Mouse (Mus musculus): Measurements from ENCODE around the gene Scrn1. TPM values are rescaled to one million over a fixed set of nuclear protein-coding genes. Genes with fewer than 3 reads are reported as not detected.

The Scrn1 gene
- polyA plus RNA-seq, 1 experiment from 2014 or later, result 3.0 TPM

- Histone ChIP-seq H3K27me3 (replicated peaks; ENCODE audit: control insufficient read depth, insufficient read depth, low read length) (peaks cover 5% of the 10 kb centered on the region; the same call in 1 of the 2 replicates), H3K4me2 (no peak overlapping the region), H3K4me1 (replicated peaks; ENCODE audit: control insufficient read depth, insufficient read depth, low read length) (no peaks in the 10 kb centered on the region), H3K9ac (ENCODE audit: low read depth, low read length) (no peak overlapping the region), H3K27ac (ENCODE audit: low read depth, low read length) (no peak overlapping the region), H3K4me3 (ENCODE audit: low read depth, low read length) (no peak overlapping the region), H3K36me3 (ENCODE audit: control insufficient read depth, insufficient read depth, low read length) (no peaks in the 10 kb centered on the region), H3K9me3 (ENCODE audit: control insufficient read depth, low read length) (no peaks in the 10 kb centered on the region)
- DNase-seq (ENCODE audit: low spot score), result no peak
- no peak for ATAC-seq (replicated peaks; ENCODE audit: low FRiP score)
- WGBS, result 79% methylated on average over 7 of the region's 7 CpGs
Observed at GRCm38 (mm10) chr6:54558466-54558865, 7.8 kb downstream of the Scrn1 start.

DNA sequence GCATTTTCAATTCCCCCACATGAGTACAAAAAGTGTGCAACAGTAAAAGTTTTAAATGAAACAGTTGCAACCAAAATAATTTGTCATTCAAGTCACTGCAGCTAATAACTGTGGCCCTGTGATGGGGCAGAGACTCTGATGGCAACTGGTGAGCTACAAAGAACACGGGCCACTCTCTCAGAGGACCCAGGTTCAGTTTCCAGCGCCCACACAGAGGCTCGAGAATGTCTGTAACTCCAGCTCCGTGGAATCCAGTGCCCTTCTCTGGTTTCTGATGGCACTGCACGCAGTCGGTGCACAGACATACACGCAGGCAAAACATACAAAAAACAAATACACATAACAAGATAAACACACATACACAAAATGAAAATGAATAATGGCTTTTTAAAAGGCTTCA, 8.6 kb downstream of the Scrn1 start:
- no peak overlapping the region for H3K4me2 ChIP-seq
- WGBS, result 89% methylated on average over 7 of the region's 7 CpGs
- no peak for ATAC-seq (replicated peaks; ENCODE audit: low FRiP score)
- H3K36me3 ChIP-seq (ENCODE audit: control insufficient read depth, insufficient read depth, low read length), result no peaks in the 10 kb centered on the region
- no peaks in the 10 kb centered on the region for H3K9me3 ChIP-seq (ENCODE audit: control insufficient read depth, low read length)
- no peak overlapping the region for H3K4me3 ChIP-seq (ENCODE audit: low read depth, low read length)
- no peak overlapping the region for H3K9ac ChIP-seq (ENCODE audit: low read depth, low read length)
- H3K27ac ChIP-seq (ENCODE audit: low read depth, low read length), result no peak overlapping the region
- 0 out of 2 replicates have a peak, but pooled peaks cover 3% of the 10 kb centered on the region for H3K27me3 ChIP-seq (replicated peaks; ENCODE audit: control insufficient read depth, insufficient read depth, low read length)
- DNase-seq (ENCODE audit: low spot score), result no peak
- H3K4me1 ChIP-seq (replicated peaks; ENCODE audit: control insufficient read depth, insufficient read depth, low read length), result no peaks in the 10 kb centered on the region

DNA sequence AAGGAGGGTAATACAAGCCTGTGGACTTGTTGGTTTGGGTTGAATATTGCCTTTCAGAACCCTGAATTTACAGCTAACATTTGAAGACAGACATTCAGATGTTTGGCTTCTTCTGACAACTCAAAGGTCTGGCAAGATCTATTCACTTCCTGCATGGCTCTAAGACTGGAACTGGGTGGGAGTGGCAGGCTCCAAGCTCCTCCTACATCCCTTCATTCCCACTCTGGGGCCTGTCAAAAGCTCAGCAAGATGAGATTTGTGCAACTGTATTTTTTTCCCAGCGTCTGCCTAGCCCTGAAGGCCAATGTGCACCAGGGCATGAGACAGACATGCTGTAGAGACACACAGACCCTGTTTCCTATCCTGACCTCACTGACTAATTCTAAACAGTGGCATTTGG, 10.5 kb downstream of the Scrn1 start:
- 71% methylated on average over 1 of the region's 1 CpGs for WGBS
- Histone ChIP-seq H3K27me3 (replicated peaks; ENCODE audit: control insufficient read depth, insufficient read depth, low read length) (0 out of 2 replicates have a peak, but pooled peaks cover 3% of the 10 kb centered on the region), H3K27ac (ENCODE audit: low read depth, low read length) (no peak overlapping the region), H3K9me3 (ENCODE audit: control insufficient read depth, low read length) (no peaks in the 10 kb centered on the region), H3K9ac (ENCODE audit: low read depth, low read length) (no peak overlapping the region), H3K36me3 (ENCODE audit: control insufficient read depth, insufficient read depth, low read length) (no peaks in the 10 kb centered on the region), H3K4me1 (replicated peaks; ENCODE audit: control insufficient read depth, insufficient read depth, low read length) (no peaks in the 10 kb centered on the region), H3K4me2 (no peak overlapping the region), H3K4me3 (ENCODE audit: low read depth, low read length) (no peak overlapping the region)
- ATAC-seq (replicated peaks; ENCODE audit: low FRiP score), result no peak
- no peak for DNase-seq (ENCODE audit: low spot score)

- Histone ChIP-seq H3K27me3 (replicated peaks; ENCODE audit: control insufficient read depth, insufficient read depth, low read length) (no peaks in the 10 kb centered on the region), H3K36me3 (ENCODE audit: control insufficient read depth, insufficient read depth, low read length) (no peaks in the 10 kb centered on the region), H3K9me3 (ENCODE audit: control insufficient read depth, low read length) (no peaks in the 10 kb centered on the region), H3K4me2 (no peak overlapping the region), H3K4me1 (replicated peaks; ENCODE audit: control insufficient read depth, insufficient read depth, low read length) (no peaks in the 10 kb centered on the region), H3K27ac (ENCODE audit: low read depth, low read length) (no peak overlapping the region), H3K4me3 (ENCODE audit: low read depth, low read length) (no peak overlapping the region), H3K9ac (ENCODE audit: low read depth, low read length) (no peak overlapping the region)
- ATAC-seq (replicated peaks; ENCODE audit: low FRiP score), result no peak
- WGBS, result 67% methylated on average over 8 of the region's 8 CpGs
- DNase-seq (ENCODE audit: low spot score), result no peak
Observed at GRCm38 (mm10) chr6:54554341-54555110, 11.8 kb downstream of the Scrn1 start.

- H3K36me3 ChIP-seq (ENCODE audit: control insufficient read depth, insufficient read depth, low read length), result no peaks in the 10 kb centered on the region
- no peaks in the 10 kb centered on the region for H3K4me1 ChIP-seq (replicated peaks; ENCODE audit: control insufficient read depth, insufficient read depth, low read length)
- WGBS, result 75% methylated on average over 2 of the region's 2 CpGs
- no peak overlapping the region for H3K27ac ChIP-seq (ENCODE audit: low read depth, low read length)
- no peak overlapping the region for H3K4me3 ChIP-seq (ENCODE audit: low read depth, low read length)
- no peaks in the 10 kb centered on the region for H3K9me3 ChIP-seq (ENCODE audit: control insufficient read depth, low read length)
- no peak overlapping the region for H3K9ac ChIP-seq (ENCODE audit: low read depth, low read length)
- ATAC-seq (replicated peaks; ENCODE audit: low FRiP score), result no peak
- no peaks in the 10 kb centered on the region for H3K27me3 ChIP-seq (replicated peaks; ENCODE audit: control insufficient read depth, insufficient read depth, low read length)
- H3K4me2 ChIP-seq, result no peak overlapping the region
- DNase-seq (ENCODE audit: low spot score), result no peak
Observed at GRCm38 (mm10) chr6:54553632-54554031, 12.7 kb downstream of the Scrn1 start.

GRCm38 (mm10) chr6:54552721-54553413, 13.4 kb downstream of the Scrn1 start:
- Histone ChIP-seq H3K27me3 (replicated peaks; ENCODE audit: control insufficient read depth, insufficient read depth, low read length) (no peaks in the 10 kb centered on the region), H3K9me3 (ENCODE audit: control insufficient read depth, low read length) (no peaks in the 10 kb centered on the region), H3K9ac (ENCODE audit: low read depth, low read length) (no peak overlapping the region), H3K27ac (ENCODE audit: low read depth, low read length) (no peak overlapping the region), H3K36me3 (ENCODE audit: control insufficient read depth, insufficient read depth, low read length) (no peaks in the 10 kb centered on the region), H3K4me2 (no peak overlapping the region), H3K4me1 (replicated peaks; ENCODE audit: control insufficient read depth, insufficient read depth, low read length) (no peaks in the 10 kb centered on the region), H3K4me3 (ENCODE audit: low read depth, low read length) (no peak overlapping the region)
- DNase-seq (ENCODE audit: low spot score) (no peak), ATAC-seq (replicated peaks; ENCODE audit: low FRiP score) (no peak)
- WGBS, result 80% methylated on average over 9 of the region's 9 CpGs

GRCm38 (mm10) chr6:54550801-54551323, 15.4 kb downstream of the Scrn1 start:
- Histone ChIP-seq H3K27ac (ENCODE audit: low read depth, low read length) (no peak overlapping the region), H3K4me1 (replicated peaks; ENCODE audit: control insufficient read depth, insufficient read depth, low read length) (no peaks in the 10 kb centered on the region), H3K36me3 (ENCODE audit: control insufficient read depth, insufficient read depth, low read length) (no peaks in the 10 kb centered on the region), H3K9ac (ENCODE audit: low read depth, low read length) (no peak overlapping the region), H3K4me2 (no peak overlapping the region), H3K9me3 (ENCODE audit: control insufficient read depth, low read length) (no peaks in the 10 kb centered on the region), H3K27me3 (replicated peaks; ENCODE audit: control insufficient read depth, insufficient read depth, low read length) (no peaks in the 10 kb centered on the region), H3K4me3 (ENCODE audit: low read depth, low read length) (no peak overlapping the region)
- ATAC-seq (replicated peaks; ENCODE audit: low FRiP score), result no peak
- no peak for DNase-seq (ENCODE audit: low spot score)
- WGBS, result 73% methylated on average over 7 of the region's 7 CpGs

GRCm38 (mm10) chr6:54549311-54549710, 17.0 kb downstream of the Scrn1 start:
- Histone ChIP-seq H3K9me3 (ENCODE audit: control insufficient read depth, low read length) (no peaks in the 10 kb centered on the region), H3K4me1 (replicated peaks; ENCODE audit: control insufficient read depth, insufficient read depth, low read length) (no peaks in the 10 kb centered on the region), H3K27ac (ENCODE audit: low read depth, low read length) (no peak overlapping the region), H3K9ac (ENCODE audit: low read depth, low read length) (no peak overlapping the region), H3K36me3 (ENCODE audit: control insufficient read depth, insufficient read depth, low read length) (no peaks in the 10 kb centered on the region), H3K4me2 (no peak overlapping the region), H3K27me3 (replicated peaks; ENCODE audit: control insufficient read depth, insufficient read depth, low read length) (no peaks in the 10 kb centered on the region), H3K4me3 (ENCODE audit: low read depth, low read length) (no peak overlapping the region)
- 63% methylated on average over 4 of the region's 4 CpGs for WGBS
- ATAC-seq (replicated peaks; ENCODE audit: low FRiP score) (no peak), DNase-seq (ENCODE audit: low spot score) (no peak)

All from liver, embryonic 11.5 days (tissue).